Mouse (Mus musculus) T-helper 17 cell (primary cell): ENCODE results near the gene Vnn3.

ENCODE experiments used
- in situ Hi-C, 2 experiments: fragments of 300-600 bp; cut with MboI, MseI; formaldehyde crosslinking; loops; 1 replicate in 1 of 2; 2 replicates in 1 of 2; pipeline ENCODE4 v1.15.1; 2025; ENCODE audit warnings: high pct_unique_total_duplicates in 2 of 2

Vnn3 gene

DNA sequence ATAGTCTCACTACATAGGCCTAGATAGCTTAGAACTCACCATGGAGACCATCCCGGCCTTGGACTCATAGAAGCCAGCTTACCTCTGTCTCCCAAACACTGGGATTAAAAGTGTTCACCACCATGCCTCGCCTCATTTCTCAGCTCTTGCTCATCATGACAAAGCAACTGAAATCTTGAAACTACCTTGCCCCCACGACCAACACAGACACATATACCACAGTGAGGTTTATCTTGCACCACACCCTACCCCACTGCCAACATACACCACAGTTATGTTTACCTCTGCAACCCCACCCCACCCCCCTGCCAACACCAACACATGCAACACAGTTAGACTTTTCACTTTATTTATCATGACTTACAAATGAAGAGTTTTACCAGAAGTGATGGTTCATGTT is 34.8 kb downstream of the Vnn3 start:
- in situ Hi-C loops: loop anchor here in 1 of 2 experiments (10.0 kb wide), 1 partner anchor 139 kb away; the partner anchor contains the start of gene Taar7d

DNA sequence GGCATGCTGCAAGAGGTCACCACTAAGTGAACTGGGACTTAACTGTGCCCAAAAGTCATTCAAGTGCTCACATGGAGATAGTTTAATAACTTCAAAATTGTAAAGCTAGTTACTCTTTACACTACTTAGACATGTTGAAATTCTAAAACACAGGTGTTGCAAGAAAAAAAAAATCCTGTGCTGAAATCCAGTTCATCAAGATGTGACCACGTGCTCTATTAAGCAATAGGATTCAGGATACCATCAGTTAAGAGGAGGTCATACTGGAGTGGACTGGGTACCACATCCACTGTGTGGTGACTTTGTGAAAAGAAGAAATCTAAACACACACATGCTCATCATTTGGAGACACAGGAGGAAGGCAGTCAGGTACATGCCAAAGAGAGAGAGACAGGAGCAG is 41.7 kb downstream of the Vnn3 start:
- in situ Hi-C loops: no loop called here

DNA sequence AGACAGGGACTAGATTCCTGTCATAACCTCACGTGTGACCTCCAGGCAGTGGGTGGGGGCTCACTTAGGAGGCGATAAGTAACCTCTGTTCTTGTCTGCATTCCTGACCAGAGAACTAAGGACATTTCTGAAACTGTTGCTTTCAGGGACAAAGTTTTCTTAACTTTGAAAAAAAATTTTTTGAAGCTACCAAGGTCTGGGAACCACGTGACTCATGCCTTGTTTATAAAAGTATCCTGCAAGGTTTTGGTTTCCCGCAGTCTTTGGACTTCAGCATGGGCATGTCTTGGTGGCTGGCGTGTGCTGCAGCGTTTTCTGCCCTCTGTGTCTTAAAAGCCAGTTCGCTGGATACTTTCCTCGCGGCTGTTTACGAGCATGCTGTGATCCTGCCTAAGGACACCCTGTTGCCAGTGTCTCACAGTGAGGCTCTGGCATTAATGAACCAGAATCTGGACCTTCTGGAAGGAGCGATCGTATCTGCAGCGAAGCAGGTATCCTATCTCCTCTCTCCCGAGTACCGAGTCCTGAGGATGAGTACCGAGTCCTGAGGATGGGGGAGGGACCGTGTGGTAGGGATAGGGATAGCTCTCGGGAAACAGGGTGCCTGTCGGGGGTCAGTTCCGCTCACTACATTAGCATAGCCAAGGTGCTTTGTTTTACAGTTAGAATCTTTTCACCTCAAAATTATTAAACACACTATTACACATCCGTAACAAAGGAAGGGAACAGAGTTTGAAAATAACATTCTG is 43.5 kb downstream of the Vnn3 start, which contains the start of gene Vnn1:
Gene Vnn1, plus strand, starts transcription at position 88 of the 749 bp plus-strand sequence.
- in situ Hi-C loops: no loop called here

DNA sequence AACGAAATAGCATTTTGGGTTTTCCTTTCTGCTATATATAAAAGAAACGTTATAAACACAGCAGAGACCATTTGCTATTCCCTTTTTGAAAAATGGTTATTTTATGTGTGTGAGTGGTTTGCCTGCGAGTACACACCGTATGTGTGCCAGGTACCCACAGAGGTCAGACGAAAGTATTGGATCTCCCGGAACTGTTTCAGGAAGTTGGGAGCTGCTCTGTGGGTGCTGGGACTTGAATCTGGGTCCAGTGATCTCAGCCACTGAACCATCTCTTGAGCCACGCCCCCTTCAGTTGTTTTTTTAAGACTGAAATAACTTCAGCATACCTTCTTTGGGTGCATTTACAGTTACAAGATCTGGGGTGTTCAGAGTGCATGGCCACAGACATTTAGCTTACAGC is 44.1 kb downstream of the Vnn3 start:
- in situ Hi-C loops: no loop called here

DNA sequence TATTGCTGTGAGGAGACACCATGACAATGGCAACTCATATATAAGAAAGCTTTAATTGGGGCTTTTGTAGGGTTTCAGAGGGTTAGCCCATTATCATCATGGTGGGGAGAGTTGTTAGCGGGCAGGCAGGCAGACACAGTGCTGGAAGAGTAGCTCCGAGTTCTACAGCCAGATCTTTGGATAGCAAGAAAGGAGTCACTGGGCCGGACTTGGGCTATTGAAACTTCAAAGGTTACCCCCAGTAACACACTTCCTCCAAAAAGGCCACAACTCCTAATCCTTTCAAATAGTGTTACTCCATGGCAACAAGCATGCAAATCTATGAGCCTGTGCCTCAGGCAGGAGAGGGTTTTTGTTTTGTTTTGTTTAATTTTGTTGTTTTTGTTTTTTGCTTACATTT is 49.9 kb downstream of the Vnn3 start:
- in situ Hi-C loops: no loop called here

DNA sequence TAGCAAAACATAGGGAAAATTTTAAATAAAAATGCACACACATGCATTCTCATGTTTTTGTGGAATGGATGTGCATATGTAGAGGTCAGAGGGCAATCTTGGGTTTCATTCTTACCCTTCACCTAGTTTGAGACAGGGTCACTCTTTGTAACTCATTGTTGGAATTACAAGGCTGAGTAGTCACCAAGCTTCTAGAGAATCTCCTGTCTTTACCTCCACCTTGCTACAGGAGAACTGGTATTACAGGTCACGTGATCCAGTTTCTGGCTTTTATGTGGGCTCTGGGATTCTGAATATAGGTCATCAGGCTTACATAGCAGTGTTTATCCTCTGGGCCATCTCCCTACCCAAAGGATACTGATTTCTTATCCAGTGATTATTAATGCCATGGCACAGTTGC is 54.4 kb downstream of the Vnn3 start:
- in situ Hi-C loops: no loop called here
